Mouse (Mus musculus) embryonic facial prominence, embryonic 14.5 days (tissue): ENCODE measurements around the gene Gm11034. TPM values are rescaled to one million over a fixed set of nuclear protein-coding genes. Genes with fewer than 3 reads are reported as not detected.

Experiments
- ATAC-seq: fragments of 200-750 bp; cut with Nextera tagmentation; 2 replicates; pipeline ENCODE4 v1.8.0; 2017; ENCODE audit warnings: low read depth, moderate number of reproducible peaks, moderate TSS enrichment
- DNase-seq: peaks from one replicate; pipeline ENCODE4 v3.0.0-alpha.2; 2015; ENCODE audit warnings: low spot score
- H3K27ac ChIP-seq: fragments of 300-500 bp; sonication (generic); replicated peaks from 2 replicates; pipeline ENCODE4 v1.5.1; 2014; ENCODE audit warnings: low read depth, mild to moderate bottlenecking, low read length, moderate library complexity
- H3K27me3 ChIP-seq: fragments of 300-500 bp; sonication (generic); replicated peaks from 2 replicates; pipeline ENCODE4 v1.6.1; 2014; ENCODE audit warnings: low read length; ENCODE audit not compliant: control insufficient read depth, insufficient read depth
- H3K36me3 ChIP-seq: fragments of 300-500 bp; sonication (generic); 2 replicates; pipeline ENCODE4 v1.6.1; 2014; ENCODE audit warnings: low read length, mixed read lengths; ENCODE audit not compliant: control insufficient read depth, insufficient read depth
- H3K4me1 ChIP-seq: fragments of 300-500 bp; sonication (generic); 2 replicates; pipeline ENCODE4 v1.6.1; 2014; ENCODE audit warnings: antibody characterized with exemption, low read length; ENCODE audit not compliant: control insufficient read depth, insufficient read depth
- H3K4me2 ChIP-seq: fragments of 300-500 bp; sonication (generic); 2 replicates; pipeline ENCODE4 v1.6.1; 2014; ENCODE audit warnings: low read depth, mild to moderate bottlenecking, low read length, moderate library complexity, mixed read lengths
- H3K4me3 ChIP-seq: fragments of 300-500 bp; sonication (generic); 2 replicates; pipeline ENCODE4 v1.5.1; 2014; ENCODE audit warnings: low read depth, mild to moderate bottlenecking, low read length
- H3K9ac ChIP-seq: fragments of 300-500 bp; sonication (generic); 2 replicates; pipeline ENCODE4 v1.6.1; 2014; ENCODE audit warnings: low read depth, mild to moderate bottlenecking, low read length, moderate library complexity, mixed read lengths
- H3K9me3 ChIP-seq: fragments of 300-500 bp; sonication (generic); 2 replicates; pipeline ENCODE4 v1.6.1; 2016; ENCODE audit warnings: low read length; ENCODE audit not compliant: control insufficient read depth
- WGBS: fragments of 180-500 bp; shearing (Covaris S2); extraction: QIAGEN DNeasy Blood & Tissue Kit; methylation state at CpG from one replicate; pipeline ENCODE4 v1.1.7; 2014; 5-methylcytosine and 5-hydroxymethylcytosine counted together
- polyA plus RNA-seq: library from polyadenylated mRNA; unstranded; fragments of >200 nt; fragmentation: Nextera tagmentation; extraction: Ambion mirVana; gene quantifications from 2 replicates; pipeline ENCODE4 v1.2.1, GENCODE M21; 2014

Gm11034 gene
- polyA plus RNA-seq, 1 experiment from 2014 or later = not detected

DNA sequence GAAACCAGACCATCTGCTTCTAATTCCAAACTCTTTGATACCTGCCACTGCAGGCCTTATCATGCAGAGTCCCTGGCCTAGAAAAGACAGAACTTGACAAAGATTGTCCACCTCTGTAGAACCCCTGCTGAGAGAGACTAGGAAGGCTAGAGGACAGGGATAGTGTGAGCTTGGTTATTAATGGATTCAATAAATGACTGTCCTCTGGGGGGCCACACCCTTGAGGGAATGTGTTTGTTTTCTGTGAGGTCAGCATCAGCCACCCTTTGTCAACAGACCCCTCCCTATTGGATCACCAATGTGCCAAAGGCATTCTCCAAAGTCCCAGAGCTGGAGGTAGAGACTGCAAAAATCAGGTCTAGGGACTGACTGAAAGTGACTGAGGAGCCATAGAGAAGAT is 21.4 kb downstream of the Gm11034 start:
- ATAC-seq (no peak), DNase-seq (no peak)
- no peaks in the 10 kb centered on the region for H3K9me3 ChIP-seq
- H3K4me1 ChIP-seq = no peaks in the 10 kb centered on the region
- no peaks in the 10 kb centered on the region for H3K27me3 ChIP-seq
- H3K9ac ChIP-seq = no peak overlapping the region
- no peak overlapping the region for H3K4me3 ChIP-seq
- H3K36me3 ChIP-seq = no peaks in the 10 kb centered on the region
- H3K4me2 ChIP-seq = no peak overlapping the region
- H3K27ac ChIP-seq = no peak overlapping the region

DNA sequence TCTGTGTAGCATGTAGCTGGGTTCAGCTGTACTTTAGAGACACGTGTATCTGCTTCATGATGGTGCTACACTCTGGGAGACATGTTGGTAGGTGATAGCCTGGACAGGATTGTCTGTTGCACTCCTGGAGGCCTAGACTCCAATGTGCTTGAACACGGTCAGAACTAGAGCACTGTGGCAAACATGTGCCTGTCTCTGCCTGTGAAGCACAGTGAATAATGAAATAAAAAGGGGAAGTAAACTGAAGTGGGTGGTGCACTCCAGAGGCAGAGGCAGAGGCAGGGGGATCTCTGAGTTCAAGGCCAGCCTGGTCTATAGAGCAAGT is 23.3 kb downstream of the Gm11034 start:
- Histone ChIP-seq H3K9ac (no peak overlapping the region), H3K36me3 (no peaks in the 10 kb centered on the region), H3K27me3 (no peaks in the 10 kb centered on the region), H3K9me3 (no peaks in the 10 kb centered on the region), H3K27ac (0 out of 2 replicates have a peak overlapping the region, but pooled peaks have one; percentile 28), H3K4me1 (no peaks in the 10 kb centered on the region), H3K4me2 (no peak overlapping the region), H3K4me3 (no peak overlapping the region)
- no peak for DNase-seq
- 75% methylated on average over 2 of the region's 2 CpGs for WGBS
- no peak for ATAC-seq

DNA sequence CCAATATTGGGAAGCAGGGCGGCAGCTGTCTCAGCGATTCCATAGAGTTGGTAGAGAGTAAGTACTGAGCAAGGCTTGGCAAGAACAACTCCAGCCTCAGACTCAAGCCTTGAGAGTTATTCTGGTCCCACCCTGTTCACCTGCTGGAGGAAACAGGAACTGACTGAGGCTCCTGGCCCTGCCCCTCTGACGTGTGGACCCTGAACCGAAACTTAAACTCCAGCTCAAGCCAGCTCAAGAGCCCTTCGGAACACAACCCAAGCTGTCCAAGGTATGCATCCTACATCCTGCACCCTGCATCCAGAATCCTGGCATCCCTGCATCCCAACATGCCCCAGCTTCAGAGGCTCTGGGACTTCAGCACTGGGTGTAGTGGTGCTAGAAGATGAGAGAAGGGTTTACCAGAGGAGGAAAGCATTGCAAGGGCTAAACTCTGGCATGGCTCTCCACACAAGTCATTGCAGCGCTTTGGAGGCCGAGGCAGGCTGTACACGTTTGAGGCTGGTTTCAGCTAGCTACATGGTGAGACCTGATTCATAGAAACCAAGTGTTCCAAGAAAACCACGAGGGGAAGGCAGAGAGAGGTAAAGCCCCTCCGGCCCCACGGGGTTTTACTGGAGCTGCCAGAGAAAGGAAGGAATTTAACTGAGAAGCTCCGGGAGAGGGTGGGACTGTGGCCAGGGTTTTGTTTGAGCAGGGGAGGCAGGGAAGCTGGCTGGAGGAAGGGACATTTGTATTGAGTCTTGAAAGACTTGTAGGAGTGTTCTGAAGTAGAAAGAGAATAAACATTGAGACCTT is 23.8 kb downstream of the Gm11034 start, which contains the start of gene Hsh2d:
Hsh2d (plus strand) TSS at position 222 of the 798 bp plus-strand sequence.
- whole genome bisulfite sequencing = 62% methylated on average over 12 of the region's 12 CpGs
- Histone ChIP-seq H3K4me3 (no peak within 1 kb of the TSS), H3K9me3 (no peaks in the 10 kb centered on the region), H3K27ac (0 out of 2 replicates have a peak within 1 kb of the TSS, but pooled peaks have one; percentile 28), H3K9ac (no peak within 1 kb of the TSS), H3K27me3 (no peaks in the 10 kb centered on the region), H3K4me1 (no peaks in the 10 kb centered on the region), H3K4me2 (no peak within 1 kb of the TSS), H3K36me3 (no peaks in the 10 kb centered on the region)
- DNase-seq = peak; percentile 45
- no peak for ATAC-seq

DNA sequence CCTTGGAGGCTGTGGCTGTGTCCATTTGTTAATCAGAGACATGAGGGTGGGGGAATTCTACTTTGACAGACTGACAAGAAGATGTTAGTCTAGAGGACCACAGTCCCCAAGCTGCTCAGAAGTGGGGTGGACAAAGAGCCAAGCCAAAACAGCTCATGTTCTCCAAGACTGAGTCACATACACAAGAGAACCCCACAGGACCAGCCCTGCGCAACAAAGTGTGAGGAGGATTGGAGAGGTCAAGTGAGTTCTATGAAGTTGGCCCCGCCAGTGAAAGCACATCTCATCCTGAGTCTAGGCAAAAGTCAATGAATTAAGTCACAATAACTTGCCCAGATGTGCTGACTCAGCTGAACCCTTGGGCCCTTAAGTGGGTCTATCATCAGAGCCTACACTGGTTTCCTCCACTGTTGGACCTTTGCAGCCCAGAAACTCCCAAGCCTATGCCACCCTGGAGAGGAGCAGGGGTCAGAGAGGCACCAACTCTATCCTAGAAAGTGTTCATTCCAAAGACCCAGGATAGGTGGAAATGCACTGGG is 25.6 kb downstream of the Gm11034 start:
- Histone ChIP-seq H3K4me2 (no peak overlapping the region), H3K4me3 (no peak overlapping the region), H3K27me3 (no peaks in the 10 kb centered on the region), H3K36me3 (no peaks in the 10 kb centered on the region), H3K4me1 (no peaks in the 10 kb centered on the region), H3K27ac (no peak overlapping the region), H3K9me3 (no peaks in the 10 kb centered on the region), H3K9ac (no peak overlapping the region)
- 85% methylated on average over 2 of the region's 2 CpGs for WGBS
- ATAC-seq (no peak), DNase-seq (no peak)

DNA sequence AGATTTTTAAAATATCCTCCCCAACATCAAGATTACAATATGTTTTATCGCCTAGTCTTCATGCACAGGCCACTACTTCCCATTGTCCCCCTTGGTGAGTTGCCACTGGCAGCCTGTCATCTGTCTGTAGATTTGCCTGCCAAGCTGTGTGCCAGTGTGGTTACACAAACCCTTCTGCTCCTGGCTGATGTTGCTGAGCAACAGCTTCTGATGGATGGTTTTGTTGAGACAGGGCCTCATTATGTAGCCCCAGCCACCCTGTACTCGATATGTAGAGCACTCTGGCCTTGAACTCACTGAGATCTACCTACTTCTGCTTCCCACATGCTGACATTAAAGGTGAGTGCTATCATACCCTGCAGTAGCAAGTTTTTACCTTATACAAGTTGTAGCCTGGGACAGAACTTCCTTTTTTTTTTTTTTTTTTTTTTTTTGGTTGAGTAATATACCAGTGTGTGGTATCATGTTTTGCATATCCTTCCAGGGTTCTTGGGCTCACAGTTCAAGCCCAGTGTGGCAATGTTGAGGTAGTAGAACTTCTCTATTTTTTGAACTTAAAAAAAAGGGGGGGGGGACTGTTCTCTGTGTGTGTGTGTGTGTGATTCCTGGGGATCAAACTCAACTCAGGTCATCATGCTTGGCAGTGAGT is 29.8 kb downstream of the Gm11034 start:
- no peaks in the 10 kb centered on the region for H3K9me3 ChIP-seq
- no peak overlapping the region for H3K9ac ChIP-seq
- DNase-seq (no peak), ATAC-seq (no peak)
- no peaks in the 10 kb centered on the region for H3K27me3 ChIP-seq
- H3K36me3 ChIP-seq = peaks cover 30% of the 10 kb centered on the region
- WGBS = 75% methylated on average over 2 of the region's 2 CpGs
- H3K4me2 ChIP-seq = no peak overlapping the region
- no peak overlapping the region for H3K27ac ChIP-seq
- H3K4me3 ChIP-seq = no peak overlapping the region
- no peaks in the 10 kb centered on the region for H3K4me1 ChIP-seq

DNA sequence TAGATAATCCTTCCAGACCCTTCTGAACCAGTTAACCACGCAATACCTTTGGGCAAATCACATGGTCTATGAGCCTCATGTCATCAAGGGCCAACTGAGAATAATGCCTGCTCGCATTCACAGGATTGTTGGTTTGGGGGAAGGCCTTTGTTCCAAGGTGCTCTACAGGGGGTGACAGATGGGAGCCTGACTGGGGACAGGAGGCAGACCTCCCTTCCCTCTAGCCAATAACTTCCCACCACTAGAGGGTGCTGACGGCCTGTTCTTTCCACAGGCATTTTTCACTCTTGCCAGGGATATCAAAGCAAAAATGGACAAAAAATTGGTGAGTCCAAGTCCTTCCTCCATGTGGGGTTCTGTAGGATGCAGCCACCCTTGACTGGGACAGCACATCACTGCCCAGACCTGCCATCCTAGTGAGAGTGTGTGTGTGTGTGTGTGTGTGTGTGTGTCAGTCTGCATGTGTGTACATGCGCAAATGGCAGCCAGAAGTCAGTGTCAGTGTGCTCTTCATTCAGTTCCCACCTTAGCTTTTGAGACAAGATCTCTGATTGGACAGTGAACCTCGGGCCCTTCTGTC is 36.0 kb downstream of the Gm11034 start:
- Histone ChIP-seq H3K4me2 (no peak overlapping the region), H3K4me3 (no peak overlapping the region), H3K4me1 (no peaks in the 10 kb centered on the region), H3K9me3 (no peaks in the 10 kb centered on the region), H3K9ac (no peak overlapping the region), H3K27ac (no peak overlapping the region), H3K27me3 (no peaks in the 10 kb centered on the region), H3K36me3 (peaks cover 91% of the 10 kb centered on the region)
- peak; percentile 68; the same call in 1 of the 2 replicates for ATAC-seq
- WGBS = 65% methylated on average over 5 of the region's 5 CpGs
- peak; percentile 67 for DNase-seq

DNA sequence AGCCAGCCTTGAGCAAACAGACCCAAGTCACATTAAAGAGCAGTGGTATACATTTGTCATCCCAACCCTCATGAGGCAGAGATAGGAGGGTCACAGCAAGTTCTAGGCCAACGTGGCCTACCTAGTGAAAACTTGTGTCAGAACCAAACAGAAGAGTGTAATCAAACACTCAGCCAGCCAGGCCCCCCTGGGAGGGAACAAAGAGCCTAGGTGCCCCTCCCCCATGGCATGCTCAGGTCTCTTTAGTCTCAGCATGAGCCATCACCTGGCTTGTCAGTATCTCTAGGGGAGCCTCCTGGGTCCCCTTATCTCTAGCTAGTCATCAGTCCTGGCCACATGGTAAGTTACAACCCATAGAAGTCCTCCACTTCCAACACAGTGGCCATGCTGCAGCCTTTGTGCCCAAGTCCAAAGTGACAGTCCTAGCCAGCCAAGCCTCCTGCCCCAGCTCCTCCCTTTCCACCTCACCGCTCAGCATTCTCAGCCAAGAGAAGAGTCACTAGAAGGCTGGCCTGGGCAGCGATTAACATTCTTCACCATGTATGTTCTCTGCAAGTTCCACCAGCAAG is 43.7 kb downstream of the Gm11034 start:
- Histone ChIP-seq H3K27ac (no peak overlapping the region), H3K27me3 (no peaks in the 10 kb centered on the region), H3K36me3 (peaks cover 76% of the 10 kb centered on the region), H3K4me3 (no peak overlapping the region), H3K4me1 (no peaks in the 10 kb centered on the region), H3K9me3 (no peaks in the 10 kb centered on the region), H3K9ac (no peak overlapping the region), H3K4me2 (no peak overlapping the region)
- ATAC-seq (no peak), DNase-seq (no peak)
- WGBS = 75% methylated on average over 3 of the region's 3 CpGs

DNA sequence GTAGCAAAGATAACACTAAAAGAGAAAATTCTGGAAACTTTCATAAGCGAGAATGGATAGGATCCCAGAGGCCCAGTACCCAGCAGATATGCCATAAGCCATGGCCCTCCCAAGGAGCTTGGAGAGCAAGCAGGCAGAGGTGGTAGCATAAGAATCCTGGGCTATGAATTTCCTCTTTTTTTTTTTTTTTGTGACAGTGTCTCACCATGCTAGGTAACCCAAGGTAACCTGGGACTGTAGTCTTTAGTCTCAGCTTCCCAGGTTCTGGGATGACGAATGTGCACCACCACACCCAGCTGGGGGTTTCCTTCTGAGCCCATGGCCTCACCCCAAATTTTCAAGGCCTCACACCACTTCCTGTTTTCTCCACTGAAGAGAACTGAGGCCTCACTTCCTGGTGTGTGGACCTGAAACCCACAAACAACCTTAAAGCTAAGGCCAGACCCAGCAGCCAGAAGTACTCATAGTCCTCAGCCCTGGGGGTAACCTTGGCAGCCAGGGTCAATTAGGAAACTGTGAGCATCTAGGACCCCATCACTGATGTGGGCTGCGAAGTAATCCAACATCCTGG is 44.3 kb downstream of the Gm11034 start:
- Histone ChIP-seq H3K36me3 (peaks cover 76% of the 10 kb centered on the region), H3K4me2 (no peak overlapping the region), H3K4me3 (no peak overlapping the region), H3K27ac (no peak overlapping the region), H3K4me1 (no peaks in the 10 kb centered on the region), H3K9me3 (no peaks in the 10 kb centered on the region), H3K9ac (no peak overlapping the region), H3K27me3 (no peaks in the 10 kb centered on the region)
- ATAC-seq (no peak), DNase-seq (no peak)
- WGBS = 91% methylated on average over 3 of the region's 3 CpGs
